Mouse (Mus musculus): Measurements from ENCODE around the gene Rnf32. TPM values are rescaled to one million over a fixed set of nuclear protein-coding genes. Genes with fewer than 3 reads are reported as not detected.

Gene Rnf32
- 8.7 TPM for polyA plus RNA-seq (2014; fragmentation: Illumina TruSeq; extraction: RNeasy Lipid Tissue Mini Kit (QIAGEN cat#74804); ENCODE audit: low read depth, low replicate concordance)

GRCm38 (mm10) chr5:29195570-29196263 lies at the start of gene Rnf32:
Rnf32 (plus strand) TSS chr5:29195992.

Other genes starting within 250 kb of the Rnf32 start
- gene Lmbr1, start 182.4 kb downstream of the Rnf32 start, polyA plus RNA-seq (2014; fragmentation: Illumina TruSeq; extraction: RNeasy Lipid Tissue Mini Kit (QIAGEN cat#74804); ENCODE audit: low read depth, low replicate concordance): 16.1 TPM
- 19.3 TPM for gene Nom1, start 238.7 kb downstream of the Rnf32 start, polyA plus RNA-seq (2014; fragmentation: Illumina TruSeq; extraction: RNeasy Lipid Tissue Mini Kit (QIAGEN cat#74804); ENCODE audit: low read depth, low replicate concordance)

Measured in kidney, adult 10 weeks (tissue).